Mouse (Mus musculus): ENCODE measurements around the gene Ppp1r18. TPM values are rescaled to one million over a fixed set of nuclear protein-coding genes. Genes with fewer than 3 reads are reported as not detected.

The Ppp1r18 gene
- 21.3 and 21.6 TPM in 2 replicates for polyA plus RNA-seq (2016; fragmentation: Nextera tagmentation; extraction: Ambion mirVana)

DNA sequence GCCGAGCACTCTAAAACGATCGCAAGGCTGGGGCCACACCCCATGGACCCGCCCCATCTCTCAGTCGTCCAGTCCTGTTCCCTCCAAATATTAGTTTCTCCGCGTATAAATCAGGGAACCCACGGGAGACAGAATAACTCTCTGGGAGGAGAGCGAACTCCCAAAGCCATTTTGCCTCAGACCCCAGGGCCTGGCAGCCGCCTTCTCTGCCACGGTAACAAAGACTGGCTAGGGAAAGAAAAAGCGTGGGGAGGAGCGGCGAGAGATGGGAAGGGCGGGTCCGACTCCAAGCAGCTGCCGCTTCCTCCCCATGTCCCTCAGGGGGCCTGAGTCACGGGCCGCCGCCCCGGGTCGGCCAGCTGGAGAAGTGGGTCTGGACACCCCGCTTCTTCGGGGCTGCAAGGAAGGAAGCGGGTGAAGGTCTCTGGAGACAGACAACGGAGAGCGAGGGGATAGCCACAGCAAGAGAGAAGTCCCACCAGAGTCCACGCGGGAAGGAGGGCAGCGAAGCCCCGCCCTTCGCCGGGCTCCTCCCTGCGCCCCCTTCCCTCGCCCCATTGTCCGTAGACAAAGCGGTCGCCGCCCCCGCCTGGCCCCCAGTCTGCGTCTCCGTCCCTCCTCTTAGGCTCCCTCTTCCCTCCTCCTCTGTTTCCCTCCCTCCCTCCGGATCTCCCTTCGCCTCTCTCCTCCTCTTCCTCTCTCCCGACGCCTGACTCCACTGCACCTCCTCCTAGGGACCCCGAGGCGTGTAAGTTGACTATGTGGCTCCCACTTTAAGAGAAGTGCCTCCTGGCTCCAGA lies at the start of gene Ppp1r18:
Gene Ppp1r18 (plus strand): TSS at position 113 of the 800 bp plus-strand sequence.
- Histone ChIP-seq H3K36me3 (replicated peaks) (peaks cover 46% of the 10 kb centered on the region), H3K4me1 (peaks cover 84% of the 10 kb centered on the region), H3K27me3 (ENCODE audit: poor library complexity, severe bottlenecking) (no peaks in the 10 kb centered on the region), H3K9me3 (no peaks in the 10 kb centered on the region; the same call in 1 of the 2 replicates), H3K4me3 (peak within 1 kb of the TSS; percentile 77), H3K27ac (peak within 1 kb of the TSS; percentile 96)
- WGBS = under 1% methylated on average over 48 of the region's 48 CpGs
- DNase-seq (ENCODE audit: extremely low spot score, low spot score) = peak; percentile 88

DNA sequence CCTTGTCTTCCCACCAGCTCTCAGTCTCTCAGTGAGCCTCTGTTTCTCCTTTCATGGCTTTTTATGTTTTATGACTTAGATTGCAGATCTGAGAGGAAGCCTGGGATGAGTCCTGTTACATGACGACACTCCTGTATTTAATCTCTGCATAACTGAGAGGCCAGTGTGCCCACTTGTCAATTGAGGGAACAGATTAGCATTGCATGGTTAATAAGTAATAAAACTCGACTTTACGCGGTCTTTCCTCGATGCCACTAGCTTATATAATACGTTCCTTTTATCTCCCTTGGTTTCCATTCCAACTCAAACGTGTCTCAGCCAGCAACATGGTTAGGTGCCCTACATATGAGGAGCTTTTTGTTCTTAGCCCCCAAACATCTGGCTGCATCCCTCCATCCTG lies 49.6 kb upstream of the Ppp1r18 start:
- DNase-seq (ENCODE audit: extremely low spot score, low spot score) = no peak
- no peak overlapping the region for H3K4me3 ChIP-seq
- H3K27ac ChIP-seq = no peak overlapping the region
- whole genome bisulfite sequencing = 81% methylated on average over 7 of the region's 7 CpGs
- H3K36me3 ChIP-seq (replicated peaks) = no peaks in the 10 kb centered on the region
- H3K9me3 ChIP-seq = no peaks in the 10 kb centered on the region
- peaks cover 24% of the 10 kb centered on the region for H3K27me3 ChIP-seq (ENCODE audit: poor library complexity, severe bottlenecking)
- peaks cover 18% of the 10 kb centered on the region for H3K4me1 ChIP-seq

DNA sequence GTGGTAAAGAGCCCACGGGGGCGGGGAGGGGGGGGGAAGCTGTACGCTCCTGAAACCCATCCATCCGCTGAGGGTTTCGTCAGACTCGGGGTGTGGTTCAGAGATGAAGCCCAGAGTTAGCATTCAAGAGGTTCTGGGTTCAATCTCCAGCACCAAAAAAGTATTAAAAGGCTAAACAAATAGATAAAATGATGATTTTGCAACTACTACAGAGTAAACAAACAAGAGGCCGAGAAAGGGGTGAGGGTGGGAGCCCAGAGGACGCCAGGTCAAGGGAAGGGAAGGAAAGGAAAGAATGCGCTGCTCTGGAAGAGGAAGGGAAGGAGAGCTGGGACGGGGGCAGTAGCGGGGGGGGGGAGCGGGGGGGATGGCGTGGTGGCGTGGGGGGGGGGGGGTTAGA lies 48.7 kb upstream of the Ppp1r18 start:
- H3K27me3 ChIP-seq (ENCODE audit: poor library complexity, severe bottlenecking) = peaks cover 28% of the 10 kb centered on the region
- H3K4me1 ChIP-seq = peaks cover 27% of the 10 kb centered on the region
- no peaks in the 10 kb centered on the region for H3K9me3 ChIP-seq
- no peaks in the 10 kb centered on the region for H3K36me3 ChIP-seq (replicated peaks)
- H3K27ac ChIP-seq = peak overlapping the region; percentile 51; the same call in 1 of the 2 replicates
- H3K4me3 ChIP-seq = no peak overlapping the region
- WGBS = 44% methylated on average over 8 of the region's 14 CpGs
- no peak for DNase-seq (ENCODE audit: extremely low spot score, low spot score)

DNA sequence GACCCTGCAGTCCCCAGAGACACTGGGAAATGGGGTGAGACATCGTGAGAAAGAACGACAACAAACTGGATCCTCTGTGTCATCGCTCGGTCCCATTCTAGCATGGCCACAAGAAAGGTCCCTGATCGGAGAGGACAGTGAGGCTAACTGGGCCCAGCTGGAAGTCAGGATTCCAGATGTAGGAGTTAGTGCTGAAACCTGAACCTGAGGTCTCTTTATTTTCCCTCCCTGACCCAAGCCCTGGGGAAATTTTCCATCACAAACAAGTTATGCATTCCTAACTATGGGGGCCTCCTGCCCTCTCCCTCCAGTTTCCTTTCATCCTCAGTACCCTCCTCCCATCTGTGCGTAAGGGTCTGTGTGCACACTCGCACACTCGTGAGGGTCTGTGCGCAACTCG lies 48.2 kb upstream of the Ppp1r18 start:
- H3K36me3 ChIP-seq (replicated peaks) = no peaks in the 10 kb centered on the region
- DNase-seq (ENCODE audit: extremely low spot score, low spot score) = no peak
- peaks cover 32% of the 10 kb centered on the region for H3K4me1 ChIP-seq
- H3K4me3 ChIP-seq = no peak overlapping the region
- H3K27ac ChIP-seq = peak overlapping the region; percentile 51; the same call in 1 of the 2 replicates
- WGBS = 59% methylated on average over 10 of the region's 10 CpGs
- H3K27me3 ChIP-seq (ENCODE audit: poor library complexity, severe bottlenecking) = peaks cover 32% of the 10 kb centered on the region
- no peaks in the 10 kb centered on the region for H3K9me3 ChIP-seq

DNA sequence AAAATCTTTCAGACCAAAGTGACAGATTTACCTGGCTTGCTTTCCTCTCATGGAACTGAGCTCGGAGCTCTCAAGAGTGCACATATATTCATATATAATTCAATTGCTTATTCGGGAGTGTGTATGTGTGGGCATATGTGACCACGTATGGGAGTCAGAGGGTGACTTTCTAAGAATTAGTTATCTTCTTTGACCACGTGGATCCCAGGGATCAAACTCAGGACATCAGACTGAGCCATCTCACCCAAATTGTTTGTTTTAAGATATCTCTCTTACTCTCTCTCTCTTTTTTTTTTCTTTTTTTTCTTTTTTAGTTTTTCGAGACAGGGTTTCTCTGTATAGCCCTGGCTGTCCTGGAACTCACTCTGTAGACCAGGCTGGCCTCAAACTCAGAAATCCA lies 45.3 kb upstream of the Ppp1r18 start:
- no peak for DNase-seq (ENCODE audit: extremely low spot score, low spot score)
- Histone ChIP-seq H3K9me3 (no peaks in the 10 kb centered on the region), H3K27ac (no peak overlapping the region), H3K4me3 (no peak overlapping the region), H3K36me3 (replicated peaks) (peaks cover 6% of the 10 kb centered on the region), H3K4me1 (peaks cover 59% of the 10 kb centered on the region), H3K27me3 (ENCODE audit: poor library complexity, severe bottlenecking) (peaks cover 32% of the 10 kb centered on the region)
- WGBS = 82% methylated on average over 5 of the region's 5 CpGs

DNA sequence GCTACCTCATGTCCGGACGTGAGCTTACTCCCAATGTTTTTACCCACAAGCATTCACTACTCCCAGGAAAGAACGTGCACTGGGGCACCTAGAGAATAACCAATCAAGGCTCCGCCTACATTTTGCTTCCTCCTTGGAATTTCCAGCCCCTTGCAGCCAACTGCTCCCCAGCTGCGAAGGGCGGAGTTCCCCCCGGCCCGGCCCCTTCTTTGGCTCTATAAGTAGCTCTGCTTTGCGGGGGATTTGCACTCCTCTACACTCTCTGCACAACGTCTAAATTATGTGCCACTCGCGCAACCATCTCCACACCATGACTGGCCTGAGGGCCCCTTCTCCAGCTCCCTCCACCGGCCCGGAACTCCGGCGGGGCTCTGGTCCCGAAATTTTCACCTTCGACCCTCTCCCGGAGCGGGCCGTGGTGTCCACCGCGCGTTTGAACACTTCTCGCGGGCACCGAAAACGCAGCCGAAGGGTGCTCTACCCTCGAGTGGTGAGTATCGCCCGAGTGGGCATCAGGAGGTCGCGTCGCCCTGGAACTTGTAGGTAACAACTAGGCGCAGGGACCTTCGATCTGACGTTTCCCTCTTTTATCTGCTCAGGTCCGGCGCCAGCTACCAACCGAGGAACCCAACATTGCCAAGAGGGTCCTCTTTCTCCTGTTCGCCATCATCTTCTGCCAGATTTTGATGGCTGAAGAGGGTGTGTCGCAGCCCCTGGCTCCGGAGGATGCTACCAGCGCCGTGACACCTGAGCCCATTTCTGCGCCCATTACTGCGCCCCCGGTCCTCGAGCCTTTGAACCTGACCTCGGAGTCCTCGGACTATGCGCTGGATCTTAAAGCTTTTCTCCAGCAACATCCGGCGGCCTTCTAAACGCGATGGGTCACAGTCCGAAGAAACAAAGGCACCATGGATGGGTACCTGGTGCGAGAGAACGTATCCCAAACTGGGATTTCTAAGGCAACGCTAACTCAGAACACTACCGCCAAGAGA lies 43.7 kb upstream of the Ppp1r18 start, which contains the start of gene Ier3:
Gene Ier3 (plus strand): TSS at position 246 of the 992 bp plus-strand sequence.
- H3K27ac ChIP-seq = peak within 1 kb of the TSS; percentile 92
- peak within 1 kb of the TSS; percentile 74 for H3K4me3 ChIP-seq
- peak; percentile 82 for DNase-seq (ENCODE audit: extremely low spot score, low spot score)
- H3K27me3 ChIP-seq (ENCODE audit: poor library complexity, severe bottlenecking) = peaks cover 32% of the 10 kb centered on the region
- peaks cover 53% of the 10 kb centered on the region for H3K4me1 ChIP-seq
- WGBS = under 1% methylated on average over 62 of the region's 62 CpGs
- H3K36me3 ChIP-seq (replicated peaks) = peaks cover 22% of the 10 kb centered on the region
- no peaks in the 10 kb centered on the region for H3K9me3 ChIP-seq

DNA sequence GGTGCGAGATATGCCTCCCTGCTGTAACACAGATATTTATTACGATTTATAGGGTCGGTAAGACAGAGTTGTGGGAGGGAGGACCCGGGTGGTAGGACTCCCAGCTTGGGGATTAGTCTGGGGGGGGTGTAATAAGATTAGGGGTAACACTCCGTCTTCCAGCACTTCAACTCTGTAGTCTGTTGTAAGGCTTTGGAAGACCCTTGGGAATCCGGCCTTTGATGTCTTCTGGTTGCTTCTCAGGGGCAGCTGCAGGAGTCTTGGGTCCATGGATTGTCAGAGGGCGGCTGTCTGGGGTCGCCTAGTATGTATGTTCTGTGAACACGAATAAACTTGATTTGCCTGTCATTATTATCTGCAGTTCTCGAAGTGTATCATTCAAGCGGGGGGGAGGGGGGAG lies 42.8 kb upstream of the Ppp1r18 start:
- H3K27me3 ChIP-seq (ENCODE audit: poor library complexity, severe bottlenecking) = peaks cover 28% of the 10 kb centered on the region
- 2% methylated on average over 11 of the region's 11 CpGs for WGBS
- peaks cover 45% of the 10 kb centered on the region for H3K4me1 ChIP-seq
- peak overlapping the region; percentile 92 for H3K27ac ChIP-seq
- H3K36me3 ChIP-seq (replicated peaks) = peaks cover 31% of the 10 kb centered on the region
- no peak for DNase-seq (ENCODE audit: extremely low spot score, low spot score)
- no peaks in the 10 kb centered on the region for H3K9me3 ChIP-seq
- peak overlapping the region; percentile 74 for H3K4me3 ChIP-seq

DNA sequence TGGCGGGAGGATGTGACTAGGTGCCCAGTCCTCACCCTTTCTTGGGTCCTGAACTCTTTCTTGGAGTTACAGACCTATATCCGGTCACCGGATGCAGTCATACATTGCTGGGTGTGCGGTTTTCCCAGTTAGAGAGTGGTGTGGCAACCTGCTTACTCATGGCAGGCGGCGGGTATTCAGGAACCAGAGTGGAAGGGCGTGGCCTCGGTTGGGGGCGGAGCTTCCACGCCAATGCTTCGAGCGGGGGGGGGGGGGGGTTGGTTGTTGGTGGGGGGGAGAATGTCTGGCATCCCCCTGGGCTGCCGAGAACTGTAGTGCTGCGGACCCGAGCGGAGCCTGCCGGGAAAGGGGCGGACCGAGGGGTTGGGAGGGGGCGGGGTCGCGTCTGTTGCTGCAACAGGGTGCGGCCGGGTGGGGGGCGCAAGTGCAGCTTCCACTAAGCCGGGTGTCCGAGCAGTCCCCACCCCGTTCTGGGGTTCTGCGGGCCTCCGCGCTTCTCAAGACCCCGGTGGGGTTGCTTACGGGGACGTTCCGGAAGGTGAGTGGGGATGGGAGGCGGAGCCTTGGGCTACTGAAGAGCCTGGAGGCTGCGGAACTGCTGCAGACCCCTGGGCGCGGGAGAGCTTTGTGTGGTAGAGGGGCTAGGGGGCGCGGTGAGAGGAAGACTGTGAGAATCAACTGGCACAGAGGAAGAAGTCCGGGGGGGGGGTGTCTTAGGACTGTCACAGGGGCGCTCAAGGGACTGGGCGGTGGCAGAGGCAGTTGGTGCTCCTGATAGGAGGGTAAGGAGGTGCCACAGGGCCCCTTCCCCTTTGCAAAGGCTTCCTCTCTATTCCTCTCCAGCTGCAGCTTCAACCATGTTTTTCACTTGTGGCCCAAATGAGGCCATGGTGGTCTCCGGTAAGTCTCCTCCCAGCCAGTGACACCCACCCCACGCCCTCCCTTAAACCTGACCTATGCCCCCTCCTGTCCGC lies 42.1 kb upstream of the Ppp1r18 start, which contains the start of gene Flot1:
Gene Flot1 (plus strand): TSS at position 267 of the 974 bp plus-strand sequence.
- peak within 1 kb of the TSS; percentile 74 for H3K4me3 ChIP-seq
- under 1% methylated on average over 45 of the region's 47 CpGs for WGBS
- no peaks in the 10 kb centered on the region for H3K9me3 ChIP-seq
- H3K36me3 ChIP-seq (replicated peaks) = peaks cover 38% of the 10 kb centered on the region
- peak within 1 kb of the TSS; percentile 92 for H3K27ac ChIP-seq
- peaks cover 28% of the 10 kb centered on the region for H3K27me3 ChIP-seq (ENCODE audit: poor library complexity, severe bottlenecking)
- peak; percentile 89 for DNase-seq (ENCODE audit: extremely low spot score, low spot score)
- H3K4me1 ChIP-seq = peaks cover 45% of the 10 kb centered on the region

DNA sequence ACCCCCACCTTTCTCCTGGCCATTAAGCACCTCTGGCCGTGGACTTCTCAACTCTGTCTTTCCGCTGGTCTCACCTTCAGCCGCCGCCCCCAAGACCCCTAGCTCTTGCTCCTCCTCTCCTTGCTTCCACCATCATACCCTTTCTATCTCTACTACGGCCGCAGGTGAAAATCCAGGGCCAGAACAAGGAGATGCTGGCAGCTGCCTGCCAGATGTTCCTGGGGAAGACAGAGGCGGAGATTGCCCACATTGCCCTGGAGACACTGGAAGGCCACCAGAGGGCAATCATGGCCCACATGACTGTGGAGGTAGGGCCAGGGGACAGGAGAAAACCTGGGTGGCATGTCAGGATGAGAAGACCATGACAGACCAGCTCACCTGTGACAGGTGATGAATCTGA lies 41.0 kb upstream of the Ppp1r18 start:
- Histone ChIP-seq H3K4me3 (peak overlapping the region; percentile 74), H3K36me3 (replicated peaks) (peaks cover 47% of the 10 kb centered on the region), H3K27me3 (ENCODE audit: poor library complexity, severe bottlenecking) (peaks cover 23% of the 10 kb centered on the region), H3K9me3 (no peaks in the 10 kb centered on the region), H3K4me1 (peaks cover 46% of the 10 kb centered on the region), H3K27ac (peak overlapping the region; percentile 92)
- DNase-seq (ENCODE audit: extremely low spot score, low spot score) = no peak
- WGBS = 61% methylated on average over 7 of the region's 7 CpGs

DNA sequence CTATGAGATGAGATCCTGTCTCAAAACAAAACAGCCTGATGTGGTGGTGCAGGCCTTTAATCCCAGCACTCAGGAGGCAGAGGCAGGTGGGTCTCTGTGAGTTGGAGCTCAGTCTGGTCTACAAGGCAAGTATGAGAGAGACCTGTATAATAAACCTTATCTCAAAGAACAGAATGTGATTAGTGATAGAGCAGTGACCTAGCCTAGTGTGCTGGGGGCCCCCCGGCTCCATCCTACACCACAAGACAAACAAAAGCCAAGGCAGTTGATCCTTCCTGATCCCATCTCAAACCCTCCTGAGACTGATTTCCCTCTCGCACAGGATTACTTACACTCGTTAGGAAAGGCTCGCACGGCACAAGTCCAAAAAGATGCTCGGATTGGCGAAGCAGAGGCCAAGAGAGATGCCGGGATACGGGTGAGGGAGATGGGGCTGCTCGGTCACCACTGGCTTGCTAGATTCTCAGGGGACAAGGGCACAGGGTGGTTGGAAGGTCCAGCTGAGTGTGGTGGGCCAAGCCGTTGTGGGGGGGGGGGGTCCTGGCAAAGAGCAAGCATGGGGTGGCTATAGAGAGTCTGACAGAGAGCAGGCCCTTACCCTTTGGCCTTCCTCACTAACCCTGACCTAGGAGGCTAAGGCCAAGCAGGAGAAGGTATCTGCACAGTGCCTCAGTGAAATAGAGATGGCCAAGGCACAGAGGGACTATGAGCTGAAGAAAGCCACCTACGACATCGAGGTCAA lies 40.1 kb upstream of the Ppp1r18 start:
- 92% methylated on average over 13 of the region's 13 CpGs for WGBS

DNA sequence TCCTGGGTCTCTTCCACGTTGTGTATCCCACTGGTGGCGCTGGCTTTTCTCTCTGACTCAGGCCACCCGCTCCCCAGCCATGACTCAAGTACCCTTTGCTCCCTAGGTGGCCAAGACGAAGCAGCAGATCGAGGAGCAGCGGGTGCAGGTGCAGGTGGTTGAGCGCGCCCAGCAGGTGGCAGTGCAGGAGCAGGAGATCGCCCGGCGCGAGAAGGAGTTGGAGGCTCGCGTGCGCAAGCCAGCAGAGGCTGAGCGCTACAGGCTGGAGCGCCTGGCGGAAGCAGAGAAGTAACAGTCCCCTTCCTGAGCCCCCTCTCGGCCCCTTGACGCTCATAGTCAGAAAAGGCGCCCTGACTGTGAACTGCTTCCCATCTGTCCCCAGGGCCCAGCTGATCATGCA lies 35.7 kb upstream of the Ppp1r18 start:
- 5% methylated on average over 21 of the region's 21 CpGs for WGBS

More for the DNA sequence above, 40.1 kb upstream of the Ppp1r18 start:
- H3K27ac ChIP-seq = no peak overlapping the region
- peaks cover 55% of the 10 kb centered on the region for H3K36me3 ChIP-seq (replicated peaks)
- no peak for DNase-seq (ENCODE audit: extremely low spot score, low spot score)
- peaks cover 55% of the 10 kb centered on the region for H3K4me1 ChIP-seq
- no peaks in the 10 kb centered on the region for H3K9me3 ChIP-seq
- H3K27me3 ChIP-seq (ENCODE audit: poor library complexity, severe bottlenecking) = peaks cover 14% of the 10 kb centered on the region
- H3K4me3 ChIP-seq = no peak overlapping the region

More for the DNA sequence above, 35.7 kb upstream of the Ppp1r18 start:
- peak; percentile 86 for DNase-seq (ENCODE audit: extremely low spot score, low spot score)
- H3K36me3 ChIP-seq (replicated peaks) = peaks cover 96% of the 10 kb centered on the region
- H3K4me3 ChIP-seq = peak overlapping the region; percentile 27
- H3K27ac ChIP-seq = peak overlapping the region; percentile 51
- no peaks in the 10 kb centered on the region for H3K9me3 ChIP-seq
- no peaks in the 10 kb centered on the region for H3K27me3 ChIP-seq (ENCODE audit: poor library complexity, severe bottlenecking)
- H3K4me1 ChIP-seq = peaks cover 29% of the 10 kb centered on the region
